In genomic region chrX:99999342-99999741, GRCm38 (mm10) we compare ENCODE assay signal across 17 mouse cellular contexts. TPM values are rescaled to one million over a fixed set of nuclear protein-coding genes. Genes with fewer than 3 reads are reported as not detected.
"Had no signal": no experiment of that assay in that cellular context is flagged by ENCODE, and none has a peak within 500 bp of the region (broad histone marks: within the 10 kb centered on the region; RNA-seq: fewer than 3 reads in every experiment).

No protein-coding gene starts in this region.

- H3K4me1 ChIP-seq: neural tube, embryonic 13.5 days; neural tube, embryonic 15.5 days; stomach, embryonic 15.5 days had no signal

- H3K4me3 ChIP-seq: neural tube, embryonic 13.5 days; neural tube, embryonic 15.5 days; stomach, embryonic 15.5 days had no signal

- DNase-seq: retina, postnatal 1 day; right cerebral cortex, adult 18-20 months; right cerebral cortex, postnatal 14 days; right cerebral cortex, postnatal 25 days; right cerebral cortex, postnatal 4 days; spleen, adult 18-20 months; thymus, adult 18-20 months; thymus, adult 2 months; thymus, postnatal 14 days; thymus, postnatal 25 days; thymus, postnatal 36 days; thymus, postnatal 4 days had no signal

- H3K9ac ChIP-seq: neural tube, embryonic 13.5 days; neural tube, embryonic 15.5 days; stomach, embryonic 15.5 days had no signal

- H3K27ac ChIP-seq: neural tube, embryonic 13.5 days; neural tube, embryonic 15.5 days; stomach, embryonic 15.5 days; stomach, postnatal 0 days had no signal

- H3K27me3 ChIP-seq: neural tube, embryonic 13.5 days; neural tube, embryonic 15.5 days; stomach, embryonic 15.5 days had no signal

- H3K9me3 ChIP-seq: neural tube, embryonic 13.5 days; neural tube, embryonic 15.5 days; stomach, embryonic 15.5 days had no signal

- H3K36me3 ChIP-seq: neural tube, embryonic 13.5 days; neural tube, embryonic 15.5 days; stomach, embryonic 15.5 days had no signal

RNA-seq across cellular contexts. Expression of gene Eda, which starts 23.9 kb away (rescaled TPM):
- total RNA-seq: neutrophil, adult 5-6 weeks had no signal
